Mouse (Mus musculus) limb, embryonic 11.5 days (tissue): ENCODE measurements around the gene Cherp. TPM values are rescaled to one million over a fixed set of nuclear protein-coding genes. Genes with fewer than 3 reads are reported as not detected.

Experiments used
- ATAC-seq: fragments of 200-750 bp; cut with Nextera tagmentation; 2 replicates; pipeline ENCODE4 v1.8.0; 2017; ENCODE audit warnings: low read depth; ENCODE audit not compliant: insufficient number of reproducible peaks, low FRiP score, low TSS enrichment
- DNase-seq: peaks from one replicate; pipeline ENCODE4 v3.0.0-alpha.2; 2015; ENCODE audit warnings: low spot score
- H3K27ac ChIP-seq: fragments of 300-500 bp; sonication (generic); replicated peaks from 2 replicates; pipeline ENCODE4 v1.5.1; 2014; ENCODE audit warnings: low read depth, mild to moderate bottlenecking, low read length
- H3K27me3 ChIP-seq: fragments of 300-500 bp; sonication (generic); 2 replicates; pipeline ENCODE4 v1.6.1; 2014; ENCODE audit warnings: mild to moderate bottlenecking, low read length, mixed read lengths; ENCODE audit not compliant: control insufficient read depth, insufficient read depth
- H3K36me3 ChIP-seq: fragments of 300-500 bp; sonication (generic); 2 replicates; pipeline ENCODE4 v1.6.1; 2014; ENCODE audit warnings: mild to moderate bottlenecking, low read length, moderate library complexity, mixed read lengths; ENCODE audit not compliant: control insufficient read depth, insufficient read depth
- H3K4me1 ChIP-seq: fragments of 300-500 bp; sonication (generic); 2 replicates; pipeline ENCODE4 v1.6.1; 2014; ENCODE audit warnings: low read length, mixed read lengths; ENCODE audit not compliant: control insufficient read depth, insufficient read depth
- H3K4me2 ChIP-seq: fragments of 300-500 bp; sonication (generic); 2 replicates; pipeline ENCODE4 v1.6.1; 2014; ENCODE audit warnings: low read depth, mild to moderate bottlenecking, moderate library complexity; ENCODE audit not compliant: severe bottlenecking
- H3K4me3 ChIP-seq: fragments of 300-500 bp; sonication (generic); 2 replicates; pipeline ENCODE4 v1.5.1; 2014; ENCODE audit warnings: low read depth, low read length
- H3K9ac ChIP-seq: fragments of 300-500 bp; sonication (generic); 2 replicates; pipeline ENCODE4 v1.6.1; 2014; ENCODE audit warnings: mild to moderate bottlenecking, low read length
- H3K9me3 ChIP-seq: fragments of 300-500 bp; sonication (generic); 2 replicates; pipeline ENCODE4 v1.6.1; 2016; ENCODE audit warnings: low read length; ENCODE audit not compliant: control insufficient read depth
- WGBS: fragments of 180-500 bp; shearing (Covaris S2); extraction: QIAGEN DNeasy Blood & Tissue Kit; methylation state at CpG from one replicate; pipeline ENCODE4 v1.1.7; 2014; 5-methylcytosine and 5-hydroxymethylcytosine counted together
- polyA plus RNA-seq: library from polyadenylated mRNA; unstranded; fragments of >200 nt; fragmentation: Nextera tagmentation; extraction: Ambion mirVana; gene quantifications from 2 replicates; pipeline ENCODE4 v1.2.1, GENCODE M21; 2014

Cherp gene
- 75.7 and 91.6 TPM in 2 replicates for polyA plus RNA-seq

- peak; percentile 92 for ATAC-seq
- H3K4me3 ChIP-seq, result peak within 1 kb of the TSS; percentile 63
- peaks cover 23% of the 10 kb centered on the region for H3K36me3 ChIP-seq
- no peaks in the 10 kb centered on the region for H3K9me3 ChIP-seq
- WGBS, result under 1% methylated on average over 78 of the region's 80 CpGs
- peak; percentile 95 for DNase-seq
- peak within 1 kb of the TSS; percentile 77 for H3K9ac ChIP-seq
- H3K4me1 ChIP-seq, result peaks cover 8% of the 10 kb centered on the region; the same call in 1 of the 2 replicates
- H3K4me2 ChIP-seq, result peak within 1 kb of the TSS; percentile 86
- no peaks in the 10 kb centered on the region for H3K27me3 ChIP-seq
- H3K27ac ChIP-seq, result peak within 1 kb of the TSS; percentile 84
Observed at GRCm38 (mm10) chr8:72474826-72475546, at the start of gene Cherp. Gene Cherp (minus strand): TSS chr8:72475226.

DNA sequence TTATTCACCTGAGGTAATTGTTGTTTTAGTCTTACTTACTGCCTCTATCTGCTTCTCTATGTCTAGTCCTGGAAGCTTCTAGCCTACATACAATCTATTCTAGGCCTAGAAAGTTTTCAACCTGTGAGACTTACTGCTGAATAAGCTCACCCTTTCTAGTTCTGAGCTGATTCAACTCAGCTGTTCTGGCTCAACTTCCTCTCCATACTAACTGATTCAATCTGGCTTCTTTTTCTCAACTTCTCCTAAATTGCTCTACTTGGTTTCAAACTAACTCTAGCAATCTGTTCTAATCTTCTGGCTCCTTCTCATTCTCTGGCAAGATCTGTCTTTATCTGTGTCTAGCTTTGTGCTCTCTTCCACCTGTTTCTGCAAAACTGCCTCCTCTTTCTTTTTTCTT lies 46.9 kb upstream of the Cherp start:
- Histone ChIP-seq H3K4me2 (no peak overlapping the region), H3K27me3 (no peaks in the 10 kb centered on the region), H3K9ac (no peak overlapping the region), H3K36me3 (no peaks in the 10 kb centered on the region), H3K4me3 (no peak overlapping the region), H3K9me3 (no peaks in the 10 kb centered on the region), H3K4me1 (no peaks in the 10 kb centered on the region), H3K27ac (no peak overlapping the region)
- DNase-seq, result no peak
- no peak for ATAC-seq

- H3K36me3 ChIP-seq, result no peaks in the 10 kb centered on the region
- WGBS, result 74% methylated on average over 7 of the region's 7 CpGs
- no peak overlapping the region for H3K4me2 ChIP-seq
Observed at GRCm38 (mm10) chr8:72517421-72517988, 42.5 kb upstream of the Cherp start.

DNA sequence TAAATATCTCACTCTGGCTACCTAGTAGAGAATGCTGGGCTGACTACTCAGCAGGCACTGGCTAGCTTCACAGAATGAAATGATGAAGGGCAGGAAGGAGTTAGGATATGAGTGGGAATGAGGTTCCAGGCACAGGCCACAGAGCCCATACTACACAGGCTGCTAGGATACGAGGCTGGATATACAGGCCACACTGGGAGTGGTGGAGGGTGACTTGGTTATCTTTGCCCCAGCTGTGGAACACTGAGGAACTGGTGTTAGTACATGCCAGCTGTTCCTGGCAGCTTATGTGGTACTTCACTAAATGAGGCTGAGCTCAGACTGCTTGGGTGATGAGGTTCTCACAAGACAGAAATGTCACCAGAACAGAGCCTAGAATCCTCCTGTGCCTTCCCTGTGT lies 38.1 kb upstream of the Cherp start:
- no peaks in the 10 kb centered on the region for H3K27me3 ChIP-seq
- H3K4me2 ChIP-seq, result no peak overlapping the region
- ATAC-seq, result no peak
- no peaks in the 10 kb centered on the region for H3K36me3 ChIP-seq
- no peaks in the 10 kb centered on the region for H3K9me3 ChIP-seq
- no peak overlapping the region for H3K4me3 ChIP-seq
- H3K9ac ChIP-seq, result no peak overlapping the region
- no peaks in the 10 kb centered on the region for H3K4me1 ChIP-seq
- no peak overlapping the region for H3K27ac ChIP-seq
- 88% methylated on average over 1 of the region's 1 CpGs for WGBS
- no peak for DNase-seq

More at GRCm38 (mm10) chr8:72517421-72517988, 42.5 kb upstream of the Cherp start:
- Histone ChIP-seq H3K4me1 (no peaks in the 10 kb centered on the region), H3K27ac (no peak overlapping the region), H3K9ac (no peak overlapping the region), H3K27me3 (no peaks in the 10 kb centered on the region), H3K9me3 (no peaks in the 10 kb centered on the region), H3K4me3 (no peak overlapping the region)
- no peak for DNase-seq
- ATAC-seq, result no peak

DNA sequence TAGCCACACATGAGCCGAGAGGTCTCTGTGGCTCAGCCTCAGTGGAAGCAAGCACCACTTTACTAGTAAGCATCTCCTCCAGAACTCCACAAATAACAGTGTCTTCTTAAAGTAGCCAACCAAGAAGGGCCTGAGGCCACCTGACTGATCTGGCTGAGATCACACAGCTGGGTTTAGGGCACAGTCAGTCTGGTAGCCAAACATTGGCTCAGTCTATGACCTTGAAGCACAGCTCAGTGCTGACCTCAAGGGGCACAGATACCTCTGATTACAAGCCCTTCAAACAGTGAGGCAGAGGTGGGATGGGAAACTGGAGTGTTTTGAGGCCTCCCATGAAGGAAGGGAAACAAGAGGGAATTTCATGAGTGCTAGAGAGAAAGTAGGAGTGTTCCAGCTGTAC lies 37.6 kb upstream of the Cherp start:
- H3K4me3 ChIP-seq, result no peak overlapping the region
- DNase-seq, result no peak
- H3K4me2 ChIP-seq, result no peak overlapping the region
- 90% methylated on average over 1 of the region's 1 CpGs for WGBS
- H3K4me1 ChIP-seq, result no peaks in the 10 kb centered on the region
- no peaks in the 10 kb centered on the region for H3K9me3 ChIP-seq
- no peaks in the 10 kb centered on the region for H3K27me3 ChIP-seq
- H3K36me3 ChIP-seq, result no peaks in the 10 kb centered on the region
- no peak overlapping the region for H3K9ac ChIP-seq
- no peak for ATAC-seq
- H3K27ac ChIP-seq, result no peak overlapping the region

DNA sequence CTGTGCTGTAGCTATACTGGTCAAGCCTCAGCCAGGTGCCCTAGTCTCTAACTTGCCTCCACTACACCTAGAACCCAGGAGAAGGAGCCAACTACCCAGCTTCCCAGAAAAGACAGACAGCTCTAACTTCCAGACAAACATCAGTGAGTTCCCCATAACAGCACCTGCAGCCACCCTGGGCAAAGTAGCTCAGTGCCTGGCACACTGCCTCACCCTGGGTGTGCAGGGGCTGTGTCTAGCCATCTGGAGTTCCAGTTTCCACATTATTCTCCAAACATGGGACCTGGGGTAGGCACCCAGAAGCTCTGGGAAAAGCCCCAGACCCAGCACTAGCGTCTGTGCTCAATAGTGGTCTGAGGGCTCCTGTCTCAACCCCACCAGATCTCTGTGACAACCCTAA lies 32.5 kb upstream of the Cherp start:
- Histone ChIP-seq H3K4me1 (no peaks in the 10 kb centered on the region), H3K36me3 (no peaks in the 10 kb centered on the region; the same call in 1 of the 2 replicates), H3K27ac (no peak overlapping the region), H3K9ac (no peak overlapping the region), H3K27me3 (no peaks in the 10 kb centered on the region), H3K4me2 (no peak overlapping the region), H3K9me3 (no peaks in the 10 kb centered on the region), H3K4me3 (no peak overlapping the region)
- ATAC-seq, result no peak
- 96% methylated on average over 1 of the region's 1 CpGs for WGBS
- no peak for DNase-seq

GRCm38 (mm10) chr8:72504637-72505314 lies 29.8 kb upstream of the Cherp start:
- H3K27me3 ChIP-seq, result no peaks in the 10 kb centered on the region
- ATAC-seq (no peak), DNase-seq (no peak)
- H3K27ac ChIP-seq, result no peak overlapping the region
- H3K36me3 ChIP-seq, result no peaks in the 10 kb centered on the region; the same call in 1 of the 2 replicates
- H3K4me3 ChIP-seq, result no peak overlapping the region
- no peak overlapping the region for H3K4me2 ChIP-seq
- no peaks in the 10 kb centered on the region for H3K9me3 ChIP-seq
- H3K9ac ChIP-seq, result no peak overlapping the region
- no peaks in the 10 kb centered on the region for H3K4me1 ChIP-seq

DNA sequence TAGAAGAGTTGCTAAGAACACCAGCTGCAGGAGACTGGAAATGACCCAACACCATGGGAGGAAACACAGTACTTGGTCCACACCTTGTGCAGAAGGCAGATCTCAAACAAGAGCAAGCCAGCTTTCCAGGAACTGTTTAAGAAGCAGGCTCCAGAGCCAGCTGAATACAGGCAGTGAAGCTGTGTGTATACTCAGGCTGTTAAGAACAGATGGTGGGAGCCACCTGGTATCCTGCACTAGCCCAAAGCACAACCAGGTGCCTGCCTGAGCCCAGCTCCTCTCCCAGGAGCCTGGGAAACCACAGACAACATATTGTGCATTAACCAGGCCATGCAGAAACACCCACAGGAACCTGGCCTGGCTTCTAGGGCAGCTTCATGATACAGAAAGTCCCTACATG lies 29.1 kb upstream of the Cherp start:
- ATAC-seq (no peak), DNase-seq (no peak)
- Histone ChIP-seq H3K27ac (no peak overlapping the region), H3K27me3 (no peaks in the 10 kb centered on the region), H3K36me3 (no peaks in the 10 kb centered on the region; the same call in 1 of the 2 replicates), H3K9ac (no peak overlapping the region), H3K4me3 (no peak overlapping the region), H3K9me3 (no peaks in the 10 kb centered on the region), H3K4me2 (no peak overlapping the region), H3K4me1 (no peaks in the 10 kb centered on the region)
